Mouse (Mus musculus) olfactory bulb, adult 2 months (tissue): ENCODE data around the gene Fam117a. TPM values are rescaled to one million over a fixed set of nuclear protein-coding genes. Genes with fewer than 3 reads are reported as not detected.

Experiments used
- H3K27ac ChIP-seq: fragments of 200-500 bp; 2 replicates; pipeline ENCODE4 v1.5.1; 2012; ENCODE audit warnings: low read depth, low read length; ENCODE audit not compliant: insufficient read depth
- H3K4me1 ChIP-seq: fragments of 200-500 bp; 2 replicates; pipeline ENCODE4 v1.6.1; 2012; ENCODE audit warnings: low read length; ENCODE audit not compliant: control insufficient read depth, insufficient read depth
- H3K4me3 ChIP-seq: fragments of 200-500 bp; 2 replicates; pipeline ENCODE4 v1.5.1; 2012; ENCODE audit warnings: mild to moderate bottlenecking, low read depth, low read length, moderate library complexity; ENCODE audit not compliant: insufficient read depth
- CTCF ChIP-seq: fragments of 200-500 bp; IDR thresholded peaks from 2 replicates; pipeline ENCODE4 v1.5.1; 2012; ENCODE audit warnings: low read depth, mild to moderate bottlenecking, low read length, moderate library complexity; ENCODE audit not compliant: insufficient read depth
- POLR2A ChIP-seq: fragments of 200-500 bp; IDR thresholded peaks from 2 replicates; pipeline ENCODE4 v1.6.1; 2012; ENCODE audit warnings: mild to moderate bottlenecking, low read depth, low read length, moderate library complexity; ENCODE audit not compliant: insufficient read depth
- WGBS: fragments of 180-500 bp; shearing (Covaris S2); methylation state at CpG from one replicate; pipeline ENCODE4 v1.1.7; 2018; 5-methylcytosine and 5-hydroxymethylcytosine counted together
- polyA plus RNA-seq: library from polyadenylated mRNA; stranded (reverse); fragments of >200 nt; gene quantifications from 2 replicates; pipeline ENCODE4 v1.2.4, GENCODE M21; 2012; ENCODE audit warnings: low replicate concordance; ENCODE audit not compliant: missing spikeins, insufficient read depth, insufficient read length

Fam117a gene
- polyA plus RNA-seq: not detected in 2 replicates

DNA sequence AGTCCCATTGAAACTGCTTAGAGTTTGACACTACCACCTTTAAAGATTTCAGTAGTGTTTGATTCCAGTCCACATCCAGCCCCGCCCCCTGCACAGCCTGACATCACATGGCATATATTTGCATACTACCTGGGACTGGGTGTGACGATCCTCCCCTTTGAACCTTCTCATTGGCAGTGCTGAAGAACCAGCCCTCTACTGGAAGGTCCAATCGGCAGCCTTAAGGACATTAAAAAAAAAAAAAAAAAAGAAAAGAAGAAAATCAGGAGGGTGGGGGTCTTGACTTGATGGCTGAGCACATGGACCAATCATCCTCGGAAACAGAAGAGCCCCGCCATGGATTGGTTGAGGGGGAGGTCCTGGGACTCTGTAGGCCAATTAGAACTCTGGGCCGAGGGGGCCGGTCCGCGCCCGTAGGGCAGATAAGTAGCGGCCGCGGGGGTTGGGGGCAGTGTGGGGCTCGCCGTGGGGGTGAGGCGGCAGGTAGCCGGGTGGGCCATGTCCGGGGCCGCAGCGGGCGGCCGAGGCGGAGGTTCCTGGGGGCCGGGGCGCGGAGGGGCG, at the start of gene Fam117a:
TSS of gene Fam117a (plus strand) at position 451 of the 561 bp plus-strand sequence.
- peak within 1 kb of the TSS; percentile 66 for H3K4me3 ChIP-seq
- H3K4me1 ChIP-seq: no peaks in the 10 kb centered on the region
- no peak within 1 kb of the TSS for H3K27ac ChIP-seq
- TF ChIP-seq POLR2A (peak; percentile 37; the same call in 1 of the 2 replicates), CTCF (no peak)
- WGBS: under 1% methylated on average over 27 of the region's 27 CpGs

DNA sequence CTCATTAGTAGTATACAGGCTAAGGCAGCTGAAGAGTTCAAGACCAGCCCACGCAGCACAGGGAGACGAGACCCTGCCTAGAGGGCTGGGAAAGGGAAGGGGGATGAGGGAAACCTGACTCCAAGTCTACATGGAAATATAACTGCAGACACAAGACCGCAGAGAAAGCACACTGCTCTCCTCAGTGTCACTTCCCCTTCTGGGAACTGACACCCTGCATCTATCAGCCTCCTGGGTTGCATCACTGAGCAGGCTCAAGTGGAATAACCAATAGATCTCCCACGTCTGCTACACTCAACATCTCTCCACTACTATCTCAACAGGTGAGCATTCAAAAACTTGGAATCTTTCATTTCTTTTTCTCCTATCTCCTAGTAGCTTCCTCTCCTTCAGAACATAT, 44.8 kb upstream of the Fam117a start:
- no peak for TF ChIP-seq POLR2A
- TF ChIP-seq CTCF: no peak
- Histone ChIP-seq H3K4me3 (no peak overlapping the region), H3K4me1 (no peaks in the 10 kb centered on the region), H3K27ac (no peak overlapping the region)
- 77% methylated on average over 4 of the region's 4 CpGs for WGBS

DNA sequence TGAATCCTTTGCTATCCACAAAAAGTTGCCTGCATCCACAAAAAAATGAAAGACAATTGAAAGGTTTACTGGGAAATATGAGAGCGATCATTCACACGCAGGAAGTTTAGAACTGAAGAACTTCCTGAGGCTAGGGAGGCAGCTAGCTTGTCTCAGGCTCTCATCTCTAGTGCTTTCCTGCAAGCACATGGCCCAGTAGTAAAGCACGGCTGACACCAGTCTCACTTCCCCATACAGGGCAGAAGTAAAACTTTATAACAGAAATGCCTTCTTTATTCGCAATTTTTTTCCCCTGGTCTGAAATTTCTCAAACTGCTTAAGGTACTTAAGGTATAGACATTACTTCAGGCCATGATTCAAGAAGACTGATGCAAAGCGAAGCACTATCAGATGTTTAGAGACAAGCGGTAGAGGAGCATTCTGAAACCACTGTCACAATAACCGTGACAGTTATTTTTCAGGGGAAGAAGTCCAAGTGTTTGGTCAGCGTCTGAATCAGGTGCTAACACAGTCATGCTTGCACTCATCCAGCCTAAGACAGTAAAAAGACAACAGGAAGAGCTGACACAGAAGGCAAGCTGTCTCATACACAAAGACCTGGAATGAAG, 43.7 kb upstream of the Fam117a start:
- WGBS: 92% methylated on average over 8 of the region's 8 CpGs
- TF ChIP-seq POLR2A (no peak), CTCF (no peak)
- H3K4me1 ChIP-seq: no peaks in the 10 kb centered on the region

DNA sequence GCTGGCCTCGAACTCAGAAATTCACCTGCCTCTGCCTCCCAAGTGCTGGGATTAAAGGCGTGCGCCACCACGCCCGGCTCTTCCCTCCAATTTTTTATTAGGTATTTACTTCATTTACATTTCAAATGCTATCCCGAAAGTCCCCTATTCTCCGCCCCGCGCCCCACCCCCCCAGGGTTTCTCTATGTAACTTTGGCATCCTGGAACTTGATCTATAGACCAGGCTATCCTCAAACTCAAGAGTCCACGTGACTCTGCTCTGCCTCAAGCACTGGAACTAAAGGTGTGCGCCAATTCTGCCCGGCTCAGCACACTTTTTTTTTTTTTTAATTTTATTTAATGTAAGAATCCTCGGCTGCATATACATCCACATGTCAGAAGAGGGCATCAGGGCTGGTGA, 41.1 kb upstream of the Fam117a start:
- no peak for TF ChIP-seq POLR2A
- TF ChIP-seq CTCF: no peak
- Histone ChIP-seq H3K4me3 (no peak overlapping the region), H3K4me1 (peaks cover 3% of the 10 kb centered on the region; the same call in 1 of the 2 replicates), H3K27ac (no peak overlapping the region)
- 93% methylated on average over 13 of the region's 13 CpGs for WGBS

More for the DNA sequence above, 43.7 kb upstream of the Fam117a start:
- Histone ChIP-seq H3K4me3 (no peak overlapping the region), H3K27ac (no peak overlapping the region)

DNA sequence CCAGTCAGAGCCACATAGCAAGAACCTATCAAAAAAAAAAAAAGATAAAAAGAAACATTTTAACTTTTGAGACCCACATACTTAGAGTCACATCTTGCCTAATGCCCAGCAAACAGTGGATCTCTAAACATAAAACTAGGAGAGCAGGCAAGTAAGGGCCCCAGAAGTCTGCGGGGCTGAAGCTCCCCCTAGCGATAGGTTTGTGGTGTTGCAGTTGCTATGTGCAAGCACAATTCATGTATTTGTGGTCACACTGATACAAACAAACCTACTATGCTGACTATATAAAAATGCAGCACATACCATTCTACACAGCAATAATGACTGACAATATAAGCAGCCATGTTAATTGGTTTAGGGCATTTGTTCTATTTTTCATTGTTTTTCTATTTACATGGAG, 38.7 kb upstream of the Fam117a start:
- TF ChIP-seq CTCF (peak; percentile 10; the same call in 1 of the 2 replicates), POLR2A (no peak)
- 14% methylated on average over 2 of the region's 2 CpGs for WGBS
- H3K4me3 ChIP-seq: no peak overlapping the region
- H3K4me1 ChIP-seq: peaks cover 3% of the 10 kb centered on the region; the same call in 1 of the 2 replicates
- no peak overlapping the region for H3K27ac ChIP-seq

DNA sequence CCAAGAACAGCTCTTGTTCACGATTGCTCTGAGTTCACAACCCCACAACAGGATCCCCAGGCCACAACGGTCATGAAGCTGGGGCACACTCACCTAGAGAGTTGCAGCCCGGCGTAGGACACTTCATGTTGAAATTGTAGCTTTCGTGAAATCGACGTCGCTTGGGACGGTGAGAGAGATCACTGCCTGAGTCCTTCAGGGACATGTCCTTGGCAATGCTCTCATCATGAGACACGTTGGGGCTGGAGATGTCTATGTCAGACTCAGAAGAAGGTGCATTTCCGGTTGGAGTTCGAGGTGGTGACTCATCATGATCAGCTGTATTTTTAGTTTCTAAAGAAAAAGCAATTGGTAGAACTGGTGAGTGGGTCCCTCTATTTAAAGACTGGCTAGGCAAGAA, 36.9 kb upstream of the Fam117a start:
- peaks cover 3% of the 10 kb centered on the region; the same call in 1 of the 2 replicates for H3K4me1 ChIP-seq
- no peak for TF ChIP-seq CTCF
- no peak for TF ChIP-seq POLR2A
- WGBS: 78% methylated on average over 12 of the region's 12 CpGs

DNA sequence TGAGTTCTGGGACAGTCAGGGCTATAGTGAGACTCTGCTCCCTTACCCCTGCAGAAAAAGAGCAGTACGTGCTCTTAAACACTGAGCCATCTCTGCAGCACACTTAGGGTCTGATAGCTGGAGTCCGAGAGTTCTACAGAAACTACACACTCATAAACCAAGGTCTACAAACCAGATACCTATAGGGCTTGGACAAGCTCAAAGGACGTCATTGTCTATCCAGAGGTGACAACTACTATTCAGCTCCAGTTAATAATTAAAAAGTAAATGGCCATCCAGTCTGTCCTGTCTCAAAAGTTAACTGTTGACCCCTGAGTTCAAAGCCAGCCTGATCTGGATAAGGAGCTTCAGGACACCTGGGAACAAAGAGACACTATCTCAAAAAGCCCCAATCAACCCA, 35.0 kb upstream of the Fam117a start:
- WGBS: 94% methylated on average over 3 of the region's 3 CpGs
- Histone ChIP-seq H3K4me1 (peaks cover 3% of the 10 kb centered on the region; the same call in 1 of the 2 replicates), H3K4me3 (no peak overlapping the region), H3K27ac (no peak overlapping the region)
- no peak for TF ChIP-seq POLR2A
- TF ChIP-seq CTCF: no peak

More for the DNA sequence above, 36.9 kb upstream of the Fam117a start:
- Histone ChIP-seq H3K4me3 (no peak overlapping the region), H3K27ac (no peak overlapping the region)

DNA sequence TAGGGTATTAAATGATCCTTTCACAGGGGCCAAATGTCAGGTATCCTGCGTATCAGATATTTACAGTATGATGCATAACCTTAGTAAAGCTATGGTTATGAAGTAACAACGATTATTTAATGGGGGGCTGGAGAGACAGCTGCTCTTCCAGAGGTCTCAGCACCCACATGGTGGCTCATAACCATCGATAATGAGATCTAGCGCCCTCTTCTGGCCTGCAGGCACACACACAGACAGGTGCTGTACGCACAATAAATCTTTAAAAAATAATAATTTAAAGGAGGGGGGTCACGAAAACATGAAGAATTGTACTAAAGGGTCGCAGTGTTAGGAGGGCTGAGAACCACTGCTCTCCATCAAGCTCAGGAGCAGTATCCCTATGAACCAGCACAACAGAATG, 31.2 kb upstream of the Fam117a start:
- Histone ChIP-seq H3K27ac (no peak overlapping the region), H3K4me3 (no peak overlapping the region), H3K4me1 (0 out of 2 replicates have a peak, but pooled peaks cover 2% of the 10 kb centered on the region)
- 92% methylated on average over 7 of the region's 7 CpGs for WGBS
- TF ChIP-seq POLR2A (no peak), CTCF (no peak)

DNA sequence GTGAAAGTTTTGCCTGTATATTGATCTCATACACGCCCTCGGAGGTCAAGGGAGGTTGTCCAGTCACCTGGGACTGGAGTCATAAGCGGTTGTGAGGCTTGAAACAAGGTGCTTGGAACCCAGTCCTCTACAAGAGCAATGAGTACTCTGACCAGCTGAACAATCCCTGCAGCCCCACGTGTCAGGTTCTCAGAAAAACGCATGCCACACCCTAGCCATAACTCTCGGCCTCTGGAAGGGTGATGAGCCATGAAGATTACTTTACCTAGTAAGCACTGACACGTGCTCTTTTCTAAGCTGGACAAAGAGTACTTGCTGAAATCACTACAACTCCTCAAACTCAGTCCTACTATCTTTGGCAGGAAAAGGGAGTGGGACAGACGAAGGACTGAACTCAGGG, 29.3 kb upstream of the Fam117a start:
- Histone ChIP-seq H3K4me1 (0 out of 2 replicates have a peak, but pooled peaks cover 4% of the 10 kb centered on the region), H3K4me3 (no peak overlapping the region), H3K27ac (no peak overlapping the region)
- 78% methylated on average over 8 of the region's 8 CpGs for WGBS
- no peak for TF ChIP-seq CTCF
- TF ChIP-seq POLR2A: no peak
